Mouse (Mus musculus) R1 (cell line): Measurements from ENCODE around the gene Tnni1.

Experiments used
- DNase-seq: peaks from one replicate; pipeline ENCODE4 v3.0.0-alpha.2; 2018; ENCODE audit warnings: low read depth, low spot score

Gene Tnni1

DNA sequence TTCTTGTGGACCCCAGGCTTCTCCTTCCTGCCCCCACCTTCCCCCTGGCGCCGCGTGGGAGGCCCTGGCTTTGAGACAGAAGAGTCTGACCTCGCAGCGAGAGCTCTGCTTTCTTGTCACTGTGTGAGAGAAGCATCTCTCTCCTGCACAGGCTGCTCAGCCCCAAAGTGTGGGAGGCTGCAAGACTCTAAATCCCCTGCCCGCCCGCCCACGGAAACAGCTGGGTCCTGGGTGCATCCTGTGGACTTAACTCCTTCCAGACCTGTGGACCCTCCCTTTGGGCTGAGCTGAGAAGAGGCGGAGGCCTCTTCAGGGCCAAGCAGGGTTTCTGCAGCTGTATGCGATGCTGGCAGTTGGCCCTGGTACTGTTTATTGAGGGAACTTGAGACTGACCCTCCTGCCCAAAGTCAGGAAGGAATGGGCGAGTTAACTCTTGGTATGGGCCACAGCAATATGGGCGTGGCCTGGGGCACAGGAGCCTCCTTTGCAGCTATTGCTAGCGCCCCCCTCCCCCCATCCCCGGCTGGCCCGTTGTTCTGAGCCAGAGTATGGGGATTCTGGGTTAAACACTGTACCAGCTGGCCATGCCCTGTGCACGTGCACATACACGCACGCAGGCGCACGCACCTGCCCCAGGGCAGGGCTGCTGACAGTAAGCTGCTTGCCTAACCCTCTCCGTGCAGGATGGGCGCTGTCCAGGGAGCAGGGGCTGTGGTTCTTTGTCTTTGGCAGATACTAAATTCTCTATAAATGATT is at the start of gene Tnni1:
Gene Tnni1, plus strand, starts transcription at position 655 of the 756 bp plus-strand sequence.
- no peak for DNase-seq

DNA sequence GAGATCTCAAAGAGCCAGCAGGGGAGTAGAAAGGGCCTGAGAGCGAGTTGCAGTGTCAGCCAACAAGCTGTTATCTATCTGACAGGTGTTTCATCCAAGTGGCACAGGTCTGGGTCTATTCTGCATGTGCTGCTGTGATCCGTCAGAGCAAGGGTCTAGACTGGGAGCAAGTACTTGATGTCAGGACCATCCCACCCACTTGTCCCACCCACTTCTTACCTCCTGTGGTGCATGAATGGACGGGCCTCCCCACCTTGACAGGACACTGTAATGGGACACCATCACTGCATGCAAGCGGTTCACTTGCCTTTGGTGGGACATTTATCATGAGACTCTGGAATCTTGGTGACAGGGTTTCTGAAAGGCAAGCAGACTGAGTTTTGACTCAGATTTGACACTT is 49.4 kb upstream of the Tnni1 start:
- no peak for DNase-seq

GRCm38 (mm10) chr1:135730296-135730695 is 48.9 kb upstream of the Tnni1 start:
- no peak for DNase-seq

DNA sequence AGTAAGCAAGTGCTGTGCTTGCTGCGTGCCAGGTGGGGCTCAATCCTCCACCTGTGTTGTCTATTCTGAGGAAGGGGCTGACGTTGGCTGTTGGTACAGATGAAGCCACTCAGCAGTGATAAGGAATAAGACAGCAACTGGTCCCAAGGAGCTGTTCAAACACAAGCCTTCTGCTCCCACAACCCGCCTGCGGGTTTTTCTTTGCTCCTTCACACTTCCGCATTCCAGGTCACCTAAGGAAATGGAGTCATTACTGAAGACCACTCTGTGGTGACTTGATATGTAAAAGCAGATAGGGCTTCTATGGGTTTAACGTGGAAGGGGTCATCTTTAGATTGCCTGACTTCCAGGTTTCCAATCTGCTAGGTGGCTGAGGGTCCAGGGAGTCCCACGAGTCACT is 47.8 kb upstream of the Tnni1 start:
- DNase-seq: peak; percentile 50

DNA sequence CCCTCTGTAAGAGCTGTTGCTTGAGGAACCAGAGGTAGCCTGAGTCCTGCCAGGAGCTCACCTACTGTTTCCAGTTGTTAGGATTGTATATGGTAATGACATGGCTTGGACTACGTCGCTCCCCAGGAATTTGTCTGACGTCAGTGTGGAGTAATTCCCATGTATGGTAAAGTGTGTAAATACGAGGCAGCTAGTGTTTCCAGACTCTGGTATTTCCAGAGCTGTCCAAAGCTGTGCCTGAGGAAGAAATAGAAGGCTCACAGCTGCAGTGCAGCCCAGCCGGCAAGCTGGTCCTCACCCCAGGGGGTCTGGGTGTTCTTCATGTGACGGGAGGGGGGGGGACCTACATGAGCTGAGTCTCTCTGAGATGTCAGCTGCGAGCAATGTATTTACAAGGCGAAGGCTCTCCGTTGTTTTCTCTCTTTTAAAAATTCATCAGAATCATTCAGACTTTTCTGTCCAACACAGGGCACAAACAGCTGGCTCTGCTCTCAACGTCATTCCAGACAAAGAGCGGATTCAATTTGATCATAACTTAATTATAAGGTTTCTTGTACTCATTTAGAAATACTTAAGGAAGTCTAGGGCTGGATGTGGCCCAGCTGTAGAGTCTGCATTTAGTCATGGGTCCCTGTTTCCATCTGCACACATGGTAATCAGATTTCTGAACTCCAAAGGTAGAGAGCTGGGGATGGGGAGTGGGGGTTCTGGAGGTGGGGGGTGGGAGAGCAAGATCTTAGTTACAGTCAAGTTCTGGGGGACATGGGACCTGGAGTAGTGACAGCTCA is 47.1 kb upstream of the Tnni1 start:
- peak; percentile 86 for DNase-seq

- DNase-seq: no peak
Observed at GRCm38 (mm10) chr1:135734225-135734937, 44.9 kb upstream of the Tnni1 start.

DNA sequence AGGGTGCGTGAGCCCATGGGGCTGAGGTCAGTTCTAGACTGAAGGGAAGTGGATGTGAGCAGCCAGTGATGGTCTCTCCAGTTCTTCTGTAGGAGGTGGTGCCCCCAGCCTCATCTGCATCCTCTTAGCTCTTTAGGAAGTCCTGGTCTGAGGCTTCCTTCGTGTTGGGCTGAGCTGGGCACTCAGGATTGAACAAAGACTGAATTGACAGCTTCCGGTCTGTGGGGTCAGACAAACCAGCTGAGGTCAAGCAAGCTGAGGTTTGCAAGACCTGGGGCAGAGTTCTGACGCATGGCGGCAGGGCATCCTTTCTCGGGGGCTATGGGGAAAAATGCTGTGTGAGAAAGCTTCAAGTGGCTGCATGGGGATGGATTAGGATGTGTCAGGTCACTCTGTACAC is 43.8 kb upstream of the Tnni1 start:
- no peak for DNase-seq

- DNase-seq: no peak
Observed at GRCm38 (mm10) chr1:135744987-135745386, 34.2 kb upstream of the Tnni1 start.

- DNase-seq: no peak
Observed at GRCm38 (mm10) chr1:135746248-135746647, 33.0 kb upstream of the Tnni1 start.

DNA sequence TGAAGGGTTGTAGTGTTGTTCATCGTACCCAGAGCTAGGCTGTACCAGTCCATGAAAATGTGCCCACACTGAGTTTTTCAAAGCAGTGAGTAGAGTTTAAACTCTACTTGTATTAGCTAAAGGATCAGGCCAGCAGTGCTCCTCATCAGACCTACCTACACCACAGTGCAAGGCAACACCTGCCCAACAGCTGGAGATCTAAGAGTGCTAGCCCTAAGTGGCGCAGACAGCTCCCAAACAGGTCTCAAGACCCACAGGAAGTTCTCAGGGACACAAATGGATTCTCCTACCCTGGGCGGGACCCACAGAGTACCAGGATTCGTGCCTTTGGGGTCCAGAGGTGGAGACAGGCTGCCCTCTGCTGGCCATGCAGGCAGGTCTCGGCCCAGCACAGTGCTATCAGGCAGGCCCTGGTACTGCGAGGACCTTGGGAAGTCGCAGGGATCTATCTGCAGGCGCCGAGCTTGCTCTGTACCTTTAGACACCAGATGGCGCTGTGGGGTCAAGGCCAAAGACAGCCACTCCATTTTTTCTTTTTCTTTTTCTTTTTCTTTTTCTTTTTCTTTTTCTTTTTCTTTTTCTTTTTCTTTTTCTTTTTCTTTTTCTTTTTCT is 26.4 kb upstream of the Tnni1 start:
- DNase-seq: peak; percentile 96

- peak; percentile 49 for DNase-seq
Observed at GRCm38 (mm10) chr1:135755287-135755686, 23.9 kb upstream of the Tnni1 start.

DNA sequence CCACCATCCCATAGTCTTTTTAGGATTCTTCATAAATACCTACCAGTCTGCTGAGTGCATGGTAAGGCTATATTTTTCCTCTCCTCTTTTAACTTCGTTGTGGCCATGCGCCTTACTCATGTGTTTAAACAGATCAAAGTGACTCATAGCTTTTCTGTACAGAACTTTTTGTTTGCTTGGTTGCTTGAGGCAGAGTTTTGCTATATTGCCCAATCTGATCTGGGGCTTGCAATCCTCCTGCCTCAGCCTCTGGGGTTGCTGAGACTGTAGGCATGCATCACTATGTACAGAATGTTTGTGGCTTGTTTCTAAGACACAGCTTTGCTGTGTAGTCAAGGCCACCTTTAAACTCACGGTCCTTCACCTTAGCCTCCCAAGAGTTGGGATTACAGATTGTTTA is 23.3 kb upstream of the Tnni1 start:
- DNase-seq: no peak

- no peak for DNase-seq
Observed at GRCm38 (mm10) chr1:135757287-135757686, 21.9 kb upstream of the Tnni1 start.

DNA sequence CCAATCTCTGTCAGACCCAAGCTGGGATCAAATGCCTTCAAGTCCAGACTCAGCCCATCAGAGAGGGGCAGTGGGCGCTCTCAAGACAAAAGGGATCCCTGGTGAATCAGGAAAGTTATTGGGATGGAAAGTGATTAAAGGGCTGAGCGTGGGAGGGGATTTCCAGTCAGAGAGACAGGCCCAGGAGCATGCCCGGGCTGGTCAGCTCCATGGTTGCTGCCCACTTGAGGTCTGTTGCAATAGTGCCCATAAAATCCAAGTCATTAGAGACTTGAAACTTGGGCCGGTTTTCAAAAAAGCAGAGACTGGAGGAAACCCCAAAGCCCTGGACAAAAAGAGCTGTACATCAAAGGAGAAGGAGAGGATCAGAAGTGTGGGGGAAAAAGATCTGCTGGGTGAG is 19.5 kb upstream of the Tnni1 start:
- no peak for DNase-seq

GRCm38 (mm10) chr1:135760216-135760615 is 19.0 kb upstream of the Tnni1 start:
- DNase-seq: peak; percentile 78

GRCm38 (mm10) chr1:135761728-135762127 is 17.5 kb upstream of the Tnni1 start:
- DNase-seq: no peak

DNA sequence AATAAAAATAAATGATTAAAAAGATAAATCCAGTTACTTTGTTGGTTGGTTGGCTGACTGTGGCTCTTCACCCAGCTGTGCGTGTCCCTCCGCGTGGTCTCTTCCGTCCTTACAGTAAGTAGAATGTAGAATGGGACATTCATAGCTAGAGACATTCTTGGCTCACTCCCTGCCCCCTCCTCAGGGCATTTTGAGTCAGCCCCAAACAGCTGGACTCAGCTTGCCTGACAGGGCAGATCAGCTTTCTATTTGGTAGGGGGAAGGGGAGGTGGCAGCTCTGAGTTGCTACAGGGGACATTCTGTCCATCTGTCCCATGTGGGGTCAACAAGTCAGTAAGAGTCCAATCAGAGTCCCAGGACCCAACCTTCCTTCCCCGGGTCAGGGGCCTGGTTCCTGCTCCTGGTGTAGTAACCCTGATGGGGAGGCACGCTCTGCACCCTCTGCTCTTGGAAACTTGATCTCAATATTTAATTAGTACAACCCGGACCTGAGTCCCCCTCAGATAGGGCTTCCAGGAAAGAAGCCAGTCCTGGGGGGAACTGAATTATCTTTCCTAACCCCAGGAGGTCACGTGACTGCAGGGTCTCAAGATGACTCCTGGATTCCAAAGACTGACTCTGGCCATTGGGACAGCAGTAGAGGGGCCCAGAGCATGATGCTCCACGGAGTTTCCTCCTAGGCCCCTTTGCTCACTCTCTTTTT is 15.6 kb upstream of the Tnni1 start:
- no peak for DNase-seq

DNA sequence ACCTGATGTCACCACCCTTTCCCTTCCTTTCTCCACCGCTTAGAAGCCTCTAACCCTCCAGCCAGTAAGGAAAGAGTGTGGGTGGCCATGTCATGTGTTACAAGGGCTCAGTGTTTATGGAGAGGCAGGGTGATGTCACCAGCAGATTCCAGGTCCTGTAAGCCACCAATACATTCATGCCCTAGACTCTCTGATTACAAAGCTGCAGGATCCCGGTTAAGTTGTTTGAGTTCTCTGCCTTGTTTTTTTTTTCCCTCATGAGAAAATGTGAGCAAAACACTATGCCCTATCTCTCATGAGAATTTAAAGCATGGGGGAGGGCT is 15.1 kb upstream of the Tnni1 start:
- DNase-seq: no peak

DNA sequence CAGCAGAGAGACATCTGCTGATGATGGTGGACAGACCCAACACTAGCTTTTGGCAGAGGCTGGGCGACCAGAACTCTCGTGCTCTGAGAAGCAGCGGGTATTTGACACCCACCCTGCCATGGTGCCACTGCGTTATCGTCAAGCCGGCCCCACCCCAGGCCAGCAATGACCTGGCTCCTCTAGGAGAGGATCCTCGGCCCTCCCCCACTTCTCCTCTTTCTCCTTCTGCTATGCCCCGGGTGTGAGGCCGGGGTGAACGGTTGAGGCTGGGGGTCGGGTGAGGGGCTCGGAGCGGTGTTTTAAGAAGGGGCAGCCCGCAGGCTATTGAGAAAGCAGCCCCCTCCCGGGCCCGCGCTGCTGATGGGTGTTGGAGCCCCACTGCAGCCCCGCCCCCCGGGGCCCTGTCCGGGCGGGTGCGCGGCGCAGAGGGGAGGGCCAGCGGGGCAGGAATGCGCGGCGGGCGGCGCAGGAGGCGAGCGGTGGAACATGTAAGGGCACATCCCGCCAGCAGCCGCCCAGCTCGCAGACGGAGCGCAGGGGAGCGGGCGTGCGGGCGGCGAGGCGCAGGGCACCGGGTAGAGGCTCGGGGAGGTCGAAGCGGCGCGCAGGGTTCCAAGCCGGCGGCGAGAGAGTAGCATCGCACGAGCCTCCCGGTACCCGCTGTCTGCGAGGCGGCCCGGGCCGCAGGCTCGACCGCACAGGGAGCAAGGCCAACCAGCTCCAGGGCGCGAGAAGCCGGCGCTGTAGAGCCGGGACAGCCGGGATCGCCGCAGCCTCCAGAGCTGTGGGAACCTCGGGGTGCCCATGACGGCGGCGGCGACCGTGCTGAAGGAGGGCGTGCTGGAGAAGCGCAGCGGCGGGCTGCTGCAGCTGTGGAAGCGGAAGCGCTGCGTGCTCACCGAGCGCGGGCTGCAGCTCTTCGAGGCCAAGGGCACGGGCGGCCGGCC is 13.3 kb upstream of the Tnni1 start, which contains the start of gene Phlda3:
Gene Phlda3, plus strand, starts transcription at position 475 of the 947 bp plus-strand sequence.
- peak; percentile 77 for DNase-seq

GRCm38 (mm10) chr1:135766592-135767306 is 12.5 kb upstream of the Tnni1 start:
- no peak for DNase-seq
